Mouse (Mus musculus): ENCODE results near the gene Kcnj12.

The Kcnj12 gene

DNA sequence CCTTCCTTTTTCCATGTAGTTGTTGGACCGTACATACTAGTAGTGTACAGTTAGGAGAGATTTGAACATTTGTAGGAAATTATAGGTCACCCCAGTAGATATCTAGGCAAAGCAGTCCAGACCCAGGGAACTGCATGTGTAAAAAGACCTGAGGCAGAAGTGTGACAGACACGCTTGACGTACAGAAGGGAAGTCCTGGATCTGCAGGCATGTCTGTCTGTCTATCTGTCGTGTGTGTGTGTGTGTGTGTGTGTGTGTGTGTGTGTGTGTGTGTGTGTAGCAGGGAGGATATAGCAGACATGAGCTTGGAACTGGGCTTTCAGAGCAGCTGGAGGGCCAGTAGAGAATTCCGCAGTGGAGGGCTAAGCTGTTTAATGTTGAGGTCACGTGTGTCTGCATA lies 87.3 kb downstream of the Kcnj12 start:
- peak in 1 of 2 experiments; percentile 21 for DNase-seq (ENCODE audit: low spot score in 2 of 2)

DNA sequence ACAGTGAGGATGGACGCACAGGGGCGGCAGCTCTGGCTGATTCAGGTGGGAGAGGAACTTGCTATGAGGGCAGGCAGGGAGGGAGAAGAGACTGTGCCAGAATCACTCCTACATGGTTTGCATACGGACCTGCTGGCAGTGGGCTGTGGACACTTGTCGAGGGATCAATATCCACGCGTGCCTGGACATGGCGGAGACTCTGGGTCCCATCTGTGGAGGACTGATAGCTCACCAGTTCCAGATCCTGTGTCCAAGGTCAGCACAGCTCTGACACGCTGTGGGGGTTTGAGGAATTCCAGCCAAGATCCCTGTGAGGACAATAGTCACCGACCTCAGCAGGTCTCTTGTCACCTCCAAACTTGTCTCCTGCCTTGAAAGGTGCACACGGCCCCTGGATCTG lies 87.7 kb downstream of the Kcnj12 start:
- no peak for DNase-seq (ENCODE audit: low spot score in 2 of 2)

DNA sequence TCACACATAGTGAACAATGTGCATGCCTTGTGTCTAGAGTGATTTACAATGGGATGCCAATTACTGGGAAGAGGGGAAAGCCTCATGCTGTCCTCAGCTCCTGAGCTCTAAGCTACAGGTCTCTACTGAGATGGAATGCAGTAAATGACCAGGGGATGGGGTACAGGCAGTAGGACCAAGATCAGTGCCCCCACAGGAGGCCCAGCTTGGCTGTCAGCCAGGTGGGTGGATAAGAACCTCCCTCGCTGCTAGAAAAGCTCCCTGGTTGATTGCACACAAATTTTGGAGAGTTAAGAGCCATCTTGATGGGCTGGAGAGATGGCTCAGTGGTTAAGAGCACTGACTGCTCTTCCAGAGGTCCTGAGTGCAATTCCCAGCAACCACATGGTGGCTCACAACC lies 88.6 kb downstream of the Kcnj12 start:
- DNase-seq (ENCODE audit: low spot score in 2 of 2) = no peak

DNA sequence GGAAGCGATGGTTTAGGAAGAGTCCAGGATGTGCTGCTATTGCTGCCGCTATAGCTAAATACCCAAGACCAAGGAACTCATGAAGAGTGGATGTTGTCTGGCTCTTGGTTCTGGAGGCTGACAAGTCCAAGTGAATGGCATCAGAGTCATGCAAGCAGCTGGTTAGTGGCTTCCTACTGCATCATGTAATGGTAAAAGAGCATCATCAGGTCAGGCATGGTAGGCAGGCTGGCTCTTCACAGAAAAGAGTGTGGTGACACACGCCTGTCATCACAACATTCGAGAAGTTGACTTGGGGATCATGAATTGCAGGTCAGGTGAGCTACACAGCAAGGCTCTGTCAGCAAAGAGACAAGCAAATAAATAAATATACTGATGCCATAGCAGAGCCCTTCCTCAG lies 89.1 kb downstream of the Kcnj12 start:
- no peak for DNase-seq (ENCODE audit: low spot score in 2 of 2)

DNA sequence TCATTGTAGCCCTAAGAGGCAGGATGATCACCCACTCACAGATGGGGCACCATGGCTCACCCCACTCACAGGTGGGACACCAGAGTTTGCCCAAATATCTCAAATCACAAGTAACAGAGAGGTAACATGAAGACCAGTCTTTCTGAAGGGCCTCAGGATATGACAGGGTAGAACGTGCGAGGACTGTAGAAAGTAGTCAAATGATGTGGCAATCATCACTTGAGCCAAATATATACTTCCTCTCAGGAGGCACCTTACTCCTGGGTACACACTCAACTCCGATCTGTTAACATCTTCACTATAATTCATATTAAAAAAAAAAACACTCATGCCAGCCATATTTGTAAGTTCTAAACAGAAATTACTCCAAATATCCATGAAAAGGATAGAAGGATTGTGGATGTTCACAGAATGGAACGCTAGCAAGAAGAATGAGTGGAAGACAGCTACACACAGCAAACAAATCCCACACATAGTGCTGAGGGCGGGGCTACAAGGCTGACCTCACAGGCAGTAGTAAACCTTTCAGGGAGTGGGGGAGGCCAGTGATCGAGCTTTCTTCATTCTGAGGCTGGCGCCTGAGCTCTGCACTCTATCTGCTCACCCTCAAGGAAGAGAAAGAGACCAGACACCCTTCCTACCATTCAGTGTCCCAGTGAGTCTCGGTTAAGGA lies 90.1 kb downstream of the Kcnj12 start:
- peak in 1 of 2 experiments; percentile 40 for DNase-seq (ENCODE audit: low spot score in 2 of 2)

DNA sequence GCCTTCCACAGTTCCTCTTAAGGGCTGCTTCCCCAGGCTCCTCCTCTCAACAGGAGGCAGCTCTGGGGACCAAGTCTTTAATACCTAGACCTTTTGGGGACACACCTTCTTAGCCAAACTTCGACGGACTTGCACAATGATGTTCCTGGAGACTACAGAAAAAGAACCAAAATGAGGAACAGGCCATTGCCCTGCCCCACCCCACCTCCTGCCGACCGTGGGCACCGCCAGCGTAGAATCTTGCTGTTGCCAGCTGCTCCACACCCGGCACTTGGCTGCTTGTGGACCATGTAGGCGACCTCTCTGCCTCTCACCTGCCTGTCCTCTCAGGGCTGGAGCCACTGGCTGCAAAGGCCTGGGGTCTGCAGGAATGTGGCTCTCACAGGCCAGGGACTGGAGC lies 93.9 kb downstream of the Kcnj12 start:
- DNase-seq (ENCODE audit: low spot score in 2 of 2) = peak in 1 of 2 experiments; percentile 19

DNA sequence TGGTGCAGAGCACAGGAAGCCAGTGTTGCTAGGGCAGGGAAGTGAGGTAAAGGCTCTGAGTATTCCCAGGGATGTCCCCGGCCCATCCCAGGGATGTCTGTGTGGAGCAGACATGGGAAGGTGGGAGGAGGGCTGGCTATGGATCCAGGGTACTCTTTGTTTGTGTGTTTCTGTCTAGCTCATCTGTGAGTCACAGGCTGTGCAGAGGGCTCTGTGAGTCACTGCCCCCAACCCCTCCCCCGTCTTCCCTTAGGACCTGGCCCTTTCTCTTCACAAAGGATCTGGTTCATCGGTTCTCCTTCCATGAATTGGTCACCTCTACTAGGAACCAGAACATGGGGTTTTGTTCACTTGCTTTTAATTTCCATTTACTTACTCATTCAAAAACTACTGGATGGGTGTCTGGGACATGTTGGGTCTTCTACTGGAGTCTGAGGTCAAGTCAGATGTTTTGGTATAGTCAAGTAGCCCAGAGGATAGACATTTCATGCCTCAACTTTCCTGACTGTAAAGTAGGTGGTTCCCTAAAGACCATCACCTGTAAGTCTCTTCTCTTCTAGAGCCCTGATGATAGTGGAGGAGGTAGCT lies 97.7 kb downstream of the Kcnj12 start:
- DNase-seq (ENCODE audit: low spot score in 2 of 2) = no peak
